Mouse (Mus musculus) right cerebral cortex, postnatal 36 days (tissue): ENCODE data around the gene Smg6.

Experiments used
- DNase-seq, 2 experiments: peaks; one replicate each; pipeline ENCODE4 v3.0.0; 2022; ENCODE audit warnings: low spot score in 2 of 2, mixed read lengths in 1 of 2

Gene Smg6

GRCm38 (mm10) chr11:75047736-75048407 lies 122.2 kb downstream of the Smg6 start:
- DNase-seq, result no peak

GRCm38 (mm10) chr11:75049146-75049545 lies 123.5 kb downstream of the Smg6 start:
- DNase-seq, result no peak

GRCm38 (mm10) chr11:75049807-75050206 lies 124.2 kb downstream of the Smg6 start:
- DNase-seq, result no peak

GRCm38 (mm10) chr11:75051239-75051638 lies 125.6 kb downstream of the Smg6 start:
- DNase-seq, result no peak

GRCm38 (mm10) chr11:75051712-75052550 lies 126.3 kb downstream of the Smg6 start:
- no peak for DNase-seq

GRCm38 (mm10) chr11:75053020-75053419 lies 127.4 kb downstream of the Smg6 start:
- no peak for DNase-seq

- no peak for DNase-seq
Measured at GRCm38 (mm10) chr11:75053722-75054121, 128.1 kb downstream of the Smg6 start.

- peak in 1 of 2 experiments; percentile 22 for DNase-seq
Measured at GRCm38 (mm10) chr11:75054184-75054877, 128.7 kb downstream of the Smg6 start.

GRCm38 (mm10) chr11:75054878-75055214 lies 129.2 kb downstream of the Smg6 start:
- no peak for DNase-seq

- DNase-seq, result no peak
Measured at GRCm38 (mm10) chr11:75062650-75063049, 137.0 kb downstream of the Smg6 start.

- no peak for DNase-seq
Measured at GRCm38 (mm10) chr11:75064266-75064665, 138.6 kb downstream of the Smg6 start.

- no peak for DNase-seq
Measured at GRCm38 (mm10) chr11:75071352-75071751, 145.7 kb downstream of the Smg6 start.

- no peak for DNase-seq
Measured at GRCm38 (mm10) chr11:75072932-75073625, 147.5 kb downstream of the Smg6 start.

GRCm38 (mm10) chr11:75073696-75074095 lies 148.1 kb downstream of the Smg6 start:
- DNase-seq, result no peak

- DNase-seq, result no peak
Measured at GRCm38 (mm10) chr11:75074543-75074942, 148.9 kb downstream of the Smg6 start.

- no peak for DNase-seq
Measured at GRCm38 (mm10) chr11:75078616-75079015, 153.0 kb downstream of the Smg6 start.

GRCm38 (mm10) chr11:75083031-75083430 lies 157.4 kb downstream of the Smg6 start:
- DNase-seq, result no peak

GRCm38 (mm10) chr11:75092159-75092558 lies 166.5 kb downstream of the Smg6 start:
- DNase-seq, result no peak

- DNase-seq, result no peak
Measured at GRCm38 (mm10) chr11:75092656-75093055, 167.0 kb downstream of the Smg6 start.

GRCm38 (mm10) chr11:75094759-75095158 lies 169.1 kb downstream of the Smg6 start:
- DNase-seq, result no peak

GRCm38 (mm10) chr11:75102763-75103339 lies 177.2 kb downstream of the Smg6 start:
- DNase-seq, result no peak

- DNase-seq, result no peak
Measured at GRCm38 (mm10) chr11:75106614-75107013, 181.0 kb downstream of the Smg6 start.
